Mouse (Mus musculus): Measurements from ENCODE around the gene Fam129b. TPM values are rescaled to one million over a fixed set of nuclear protein-coding genes. Genes with fewer than 3 reads are reported as not detected.
A peak's percentile ranks its signal among the peaks of the same experiment; 100 is the strongest.

Gene Fam129b
- 9.4 and 11.9 TPM in 2 replicates for polyA plus RNA-seq (2015; fragmentation: Nextera tagmentation; extraction: Ambion mirVana)

GRCm38 (mm10) chr2:32875675-32876489 lies at the start of gene Fam129b:
Gene Fam129b, plus strand, starts transcription at chr2:32876114.
- no peaks in the 10 kb centered on the region for H3K36me3 ChIP-seq (ENCODE audit: control insufficient read depth, insufficient read depth)
- peak within 1 kb of the TSS; percentile 29; the same call in 1 of the 2 replicates for H3K27ac ChIP-seq (ENCODE audit: low read length)
- H3K27me3 ChIP-seq (ENCODE audit: control insufficient read depth, insufficient read depth, low read depth, low read length): peaks cover 3% of the 10 kb centered on the region
- H3K9ac ChIP-seq (ENCODE audit: low read depth, low read length): peak within 1 kb of the TSS; percentile 65
- WGBS (ENCODE audit: insufficient replicate concordance): under 1% methylated on average over 68 of the region's 68 CpGs
- ATAC-seq (ENCODE audit: low read depth): peak; percentile 84
- H3K9me3 ChIP-seq (replicated peaks; ENCODE audit: control insufficient read depth, low read length): no peaks in the 10 kb centered on the region
- H3K4me2 ChIP-seq (ENCODE audit: low read depth, low read length): peak within 1 kb of the TSS; percentile 86
- H3K4me3 ChIP-seq (ENCODE audit: low read depth, low read length): peak within 1 kb of the TSS; percentile 68
- peaks cover 35% of the 10 kb centered on the region for H3K4me1 ChIP-seq (ENCODE audit: control insufficient read depth, low read depth, low read length)

- 29% methylated on average over 11 of the region's 11 CpGs for WGBS (ENCODE audit: insufficient replicate concordance)
- no peaks in the 10 kb centered on the region for H3K4me1 ChIP-seq (ENCODE audit: control insufficient read depth, low read depth, low read length)
- H3K4me3 ChIP-seq (ENCODE audit: low read depth, low read length): no peak overlapping the region
- H3K27ac ChIP-seq (ENCODE audit: low read length): no peak overlapping the region
- H3K27me3 ChIP-seq (ENCODE audit: control insufficient read depth, insufficient read depth, low read depth, low read length): no peaks in the 10 kb centered on the region
- no peak overlapping the region for H3K4me2 ChIP-seq (ENCODE audit: low read depth, low read length)
- H3K9me3 ChIP-seq (replicated peaks; ENCODE audit: control insufficient read depth, low read length): no peaks in the 10 kb centered on the region
- no peak for ATAC-seq (ENCODE audit: low read depth)
- no peaks in the 10 kb centered on the region for H3K36me3 ChIP-seq (ENCODE audit: control insufficient read depth, insufficient read depth)
- no peak overlapping the region for H3K9ac ChIP-seq (ENCODE audit: low read depth, low read length)
Observed at GRCm38 (mm10) chr2:32828979-32829676, 46.8 kb upstream of the Fam129b start.

- peaks cover 3% of the 10 kb centered on the region for H3K4me1 ChIP-seq (ENCODE audit: control insufficient read depth, low read depth, low read length)
- H3K9ac ChIP-seq (ENCODE audit: low read depth, low read length): no peak overlapping the region
- no peaks in the 10 kb centered on the region for H3K27me3 ChIP-seq (ENCODE audit: control insufficient read depth, insufficient read depth, low read depth, low read length)
- H3K27ac ChIP-seq (ENCODE audit: low read length): peak overlapping the region; percentile 57
- peak; percentile 39; the same call in 1 of the 2 replicates for ATAC-seq (ENCODE audit: low read depth)
- no peak overlapping the region for H3K4me3 ChIP-seq (ENCODE audit: low read depth, low read length)
- no peak overlapping the region for H3K4me2 ChIP-seq (ENCODE audit: low read depth, low read length)
- H3K9me3 ChIP-seq (replicated peaks; ENCODE audit: control insufficient read depth, low read length): no peaks in the 10 kb centered on the region
- no peaks in the 10 kb centered on the region for H3K36me3 ChIP-seq (ENCODE audit: control insufficient read depth, insufficient read depth)
- WGBS (ENCODE audit: insufficient replicate concordance): 31% methylated on average over 7 of the region's 7 CpGs
Observed at GRCm38 (mm10) chr2:32834496-32834895, 41.4 kb upstream of the Fam129b start.

- Histone ChIP-seq H3K4me2 (ENCODE audit: low read depth, low read length) (no peak overlapping the region), H3K27me3 (ENCODE audit: control insufficient read depth, insufficient read depth, low read depth, low read length) (no peaks in the 10 kb centered on the region), H3K36me3 (ENCODE audit: control insufficient read depth, insufficient read depth) (no peaks in the 10 kb centered on the region), H3K9ac (ENCODE audit: low read depth, low read length) (no peak overlapping the region), H3K27ac (ENCODE audit: low read length) (no peak overlapping the region), H3K4me3 (ENCODE audit: low read depth, low read length) (no peak overlapping the region), H3K4me1 (ENCODE audit: control insufficient read depth, low read depth, low read length) (peaks cover 3% of the 10 kb centered on the region), H3K9me3 (replicated peaks; ENCODE audit: control insufficient read depth, low read length) (no peaks in the 10 kb centered on the region)
- ATAC-seq (ENCODE audit: low read depth): no peak
Observed at GRCm38 (mm10) chr2:32835588-32835987, 40.3 kb upstream of the Fam129b start.

- 60% methylated on average over 9 of the region's 9 CpGs for WGBS (ENCODE audit: insufficient replicate concordance)
- H3K4me3 ChIP-seq (ENCODE audit: low read depth, low read length): no peak overlapping the region
- no peaks in the 10 kb centered on the region for H3K27me3 ChIP-seq (ENCODE audit: control insufficient read depth, insufficient read depth, low read depth, low read length)
- no peak overlapping the region for H3K4me2 ChIP-seq (ENCODE audit: low read depth, low read length)
- no peaks in the 10 kb centered on the region for H3K36me3 ChIP-seq (ENCODE audit: control insufficient read depth, insufficient read depth)
- H3K9ac ChIP-seq (ENCODE audit: low read depth, low read length): no peak overlapping the region
- H3K9me3 ChIP-seq (replicated peaks; ENCODE audit: control insufficient read depth, low read length): no peaks in the 10 kb centered on the region
- H3K27ac ChIP-seq (ENCODE audit: low read length): no peak overlapping the region
- peaks cover 3% of the 10 kb centered on the region for H3K4me1 ChIP-seq (ENCODE audit: control insufficient read depth, low read depth, low read length)
- no peak for ATAC-seq (ENCODE audit: low read depth)
Observed at GRCm38 (mm10) chr2:32838147-32838884, 37.6 kb upstream of the Fam129b start.

- Histone ChIP-seq H3K4me3 (ENCODE audit: low read depth, low read length) (no peak overlapping the region), H3K4me1 (ENCODE audit: control insufficient read depth, low read depth, low read length) (peaks cover 3% of the 10 kb centered on the region), H3K9ac (ENCODE audit: low read depth, low read length) (no peak overlapping the region), H3K27me3 (ENCODE audit: control insufficient read depth, insufficient read depth, low read depth, low read length) (no peaks in the 10 kb centered on the region), H3K4me2 (ENCODE audit: low read depth, low read length) (no peak overlapping the region), H3K27ac (ENCODE audit: low read length) (no peak overlapping the region; the same call in 1 of the 2 replicates), H3K9me3 (replicated peaks; ENCODE audit: control insufficient read depth, low read length) (no peaks in the 10 kb centered on the region), H3K36me3 (ENCODE audit: control insufficient read depth, insufficient read depth) (no peaks in the 10 kb centered on the region)
- no peak for ATAC-seq (ENCODE audit: low read depth)
- 48% methylated on average over 2 of the region's 2 CpGs for WGBS (ENCODE audit: insufficient replicate concordance)
Observed at GRCm38 (mm10) chr2:32839261-32839660, 36.7 kb upstream of the Fam129b start.

- H3K27ac ChIP-seq (ENCODE audit: low read length): no peak overlapping the region
- no peak overlapping the region for H3K4me2 ChIP-seq (ENCODE audit: low read depth, low read length)
- 37% methylated on average over 5 of the region's 5 CpGs for WGBS (ENCODE audit: insufficient replicate concordance)
- no peaks in the 10 kb centered on the region for H3K27me3 ChIP-seq (ENCODE audit: control insufficient read depth, insufficient read depth, low read depth, low read length)
- peaks cover 4% of the 10 kb centered on the region for H3K4me1 ChIP-seq (ENCODE audit: control insufficient read depth, low read depth, low read length)
- no peaks in the 10 kb centered on the region for H3K36me3 ChIP-seq (ENCODE audit: control insufficient read depth, insufficient read depth)
- ATAC-seq (ENCODE audit: low read depth): no peak
- H3K9ac ChIP-seq (ENCODE audit: low read depth, low read length): no peak overlapping the region
- no peak overlapping the region for H3K4me3 ChIP-seq (ENCODE audit: low read depth, low read length)
- H3K9me3 ChIP-seq (replicated peaks; ENCODE audit: control insufficient read depth, low read length): no peaks in the 10 kb centered on the region
Observed at GRCm38 (mm10) chr2:32841099-32841498, 34.8 kb upstream of the Fam129b start.

GRCm38 (mm10) chr2:32842558-32842957 lies 33.4 kb upstream of the Fam129b start:
- Histone ChIP-seq H3K4me3 (ENCODE audit: low read depth, low read length) (no peak overlapping the region), H3K9me3 (replicated peaks; ENCODE audit: control insufficient read depth, low read length) (no peaks in the 10 kb centered on the region), H3K4me2 (ENCODE audit: low read depth, low read length) (no peak overlapping the region), H3K4me1 (ENCODE audit: control insufficient read depth, low read depth, low read length) (peaks cover 14% of the 10 kb centered on the region), H3K9ac (ENCODE audit: low read depth, low read length) (no peak overlapping the region), H3K27me3 (ENCODE audit: control insufficient read depth, insufficient read depth, low read depth, low read length) (no peaks in the 10 kb centered on the region), H3K36me3 (ENCODE audit: control insufficient read depth, insufficient read depth) (no peaks in the 10 kb centered on the region), H3K27ac (ENCODE audit: low read length) (no peak overlapping the region)
- no peak for ATAC-seq (ENCODE audit: low read depth)
- WGBS (ENCODE audit: insufficient replicate concordance): 19% methylated on average over 4 of the region's 4 CpGs

All from liver, embryonic 16.5 days (tissue).